8 mouse cellular contexts compared by ENCODE assay signal in the genomic region with DNA sequence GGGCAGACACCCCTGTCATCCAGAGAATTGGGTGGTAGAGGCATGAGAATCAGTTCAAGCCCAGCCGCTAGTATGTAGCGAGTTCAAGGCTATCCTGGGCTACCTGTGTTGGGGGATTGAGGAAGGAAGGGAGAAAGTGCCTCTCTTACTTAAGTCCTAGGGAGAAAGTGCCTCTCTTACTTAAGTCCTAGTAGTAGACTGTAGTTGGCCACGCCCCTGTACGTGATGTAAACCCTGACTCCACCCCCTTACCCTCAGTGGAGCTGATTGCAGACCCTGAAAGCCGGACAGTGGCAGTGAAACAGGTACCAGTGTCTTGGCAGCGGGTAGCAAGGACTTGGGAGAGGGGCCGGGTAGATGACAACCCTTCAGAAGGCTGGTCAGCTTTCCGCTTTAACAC. TPM values are rescaled to one million over a fixed set of nuclear protein-coding genes. Genes with fewer than 3 reads are reported as not detected.
DNase-seq lines count a peak whose midpoint lies in the region; ATAC-seq and TF ChIP-seq lines count a peak whose summit lies in the region.

No protein-coding gene starts in this region.

- H3K27me3 ChIP-seq in cerebellum, adult 2 months (ENCODE audit: control insufficient read depth, insufficient read depth, low read length): no peaks in the 10 kb centered on the region
- H3K27me3 ChIP-seq in forebrain, embryonic 16.5 days (replicated peaks; ENCODE audit: control insufficient read depth, insufficient read depth, low read length): no peaks in the 10 kb centered on the region
- H3K27me3 ChIP-seq in limb, embryonic 13.5 days: no peaks in the 10 kb centered on the region
- no peaks in the 10 kb centered on the region for H3K27me3 ChIP-seq in midbrain, embryonic 16.5 days (ENCODE audit: control insufficient read depth, insufficient read depth, low read depth, low read length)

- DNase-seq in cerebellum, adult 2 months: peak in 1 of 2 experiments; percentile 40
- DNase-seq in cerebellum, postnatal 4 days (ENCODE audit: low spot score in 2 of 2): no peak
- peak; percentile 63 for DNase-seq in adrenal gland, postnatal 14 days
- DNase-seq in ovary, postnatal 36 days (ENCODE audit: low spot score): no peak
- no peak for DNase-seq in frontal cortex, postnatal 10 days (ENCODE audit: low spot score in 2 of 2)

- peaks cover 11% of the 10 kb centered on the region for H3K36me3 ChIP-seq in forebrain, embryonic 16.5 days (ENCODE audit: control insufficient read depth, insufficient read depth)
- H3K36me3 ChIP-seq in limb, embryonic 13.5 days: peaks cover 38% of the 10 kb centered on the region
- H3K36me3 ChIP-seq in midbrain, embryonic 16.5 days (ENCODE audit: control insufficient read depth, insufficient read depth, low read length): peaks cover 11% of the 10 kb centered on the region

- peak overlapping the region; percentile 79 for H3K9ac ChIP-seq in forebrain, embryonic 16.5 days (replicated peaks; ENCODE audit: low read depth, low read length)
- peak overlapping the region; percentile 82 for H3K9ac ChIP-seq in limb, embryonic 13.5 days
- H3K9ac ChIP-seq in midbrain, embryonic 16.5 days (ENCODE audit: low read depth, low read length): peak overlapping the region; percentile 84

- WGBS in cerebellum, adult 2 months: 26% methylated on average over 8 of the region's 8 CpGs
- 25% methylated on average over 8 of the region's 8 CpGs for WGBS in forebrain, embryonic 16.5 days
- WGBS in limb, embryonic 13.5 days: 24% methylated on average over 8 of the region's 8 CpGs
- WGBS in midbrain, embryonic 16.5 days: 26% methylated on average over 8 of the region's 8 CpGs

- TF ChIP-seq CTCF in cerebellum, adult 2 months (IDR thresholded peaks at IDR 0.05; ENCODE audit: borderline replicate concordance, insufficient read depth, low read depth, low read length): no peak

- no peak for TF ChIP-seq POLR2A in cerebellum, adult 2 months (IDR thresholded peaks at IDR 0.05; ENCODE audit: borderline replicate concordance, insufficient read depth, low read length)

- H3K4me1 ChIP-seq in cerebellum, adult 2 months (ENCODE audit: control insufficient read depth, insufficient read depth, low read length): peaks cover 12% of the 10 kb centered on the region
- H3K4me1 ChIP-seq in forebrain, embryonic 16.5 days (replicated peaks; ENCODE audit: control insufficient read depth, insufficient read depth, low read length): peaks cover 44% of the 10 kb centered on the region
- peaks cover 51% of the 10 kb centered on the region for H3K4me1 ChIP-seq in limb, embryonic 13.5 days
- H3K4me1 ChIP-seq in midbrain, embryonic 16.5 days (ENCODE audit: control insufficient read depth, insufficient read depth, low read length): peaks cover 28% of the 10 kb centered on the region

- ATAC-seq in forebrain, embryonic 16.5 days: no peak
- no peak for ATAC-seq in limb, embryonic 13.5 days (ENCODE audit: low FRiP score, low read depth)
- no peak for ATAC-seq in midbrain, embryonic 16.5 days

- peak overlapping the region; percentile 61 for H3K4me2 ChIP-seq in forebrain, embryonic 16.5 days (ENCODE audit: low read length)
- H3K4me2 ChIP-seq in limb, embryonic 13.5 days (replicated peaks): peak overlapping the region; percentile 94
- H3K4me2 ChIP-seq in midbrain, embryonic 16.5 days (ENCODE audit: low read length): peak overlapping the region; percentile 70

- H3K27ac ChIP-seq in cerebellum, adult 2 months (ENCODE audit: insufficient read depth, low read length): no peak overlapping the region
- H3K27ac ChIP-seq in forebrain, embryonic 16.5 days (ENCODE audit: low read length): no peak overlapping the region
- peak overlapping the region; percentile 90 for H3K27ac ChIP-seq in limb, embryonic 13.5 days
- H3K27ac ChIP-seq in midbrain, embryonic 16.5 days (ENCODE audit: low read length): peak overlapping the region; percentile 96

- H3K9me3 ChIP-seq in forebrain, embryonic 16.5 days (ENCODE audit: control insufficient read depth, low read length): no peaks in the 10 kb centered on the region
- H3K9me3 ChIP-seq in limb, embryonic 13.5 days: no peaks in the 10 kb centered on the region
- no peaks in the 10 kb centered on the region for H3K9me3 ChIP-seq in midbrain, embryonic 16.5 days (replicated peaks; ENCODE audit: control insufficient read depth, low read length, poor library complexity, severe bottlenecking)

- peak overlapping the region; percentile 33 for H3K4me3 ChIP-seq in cerebellum, adult 2 months (replicated peaks; ENCODE audit: insufficient read depth, low read depth, low read length)
- peak overlapping the region; percentile 67 for H3K4me3 ChIP-seq in forebrain, embryonic 16.5 days (replicated peaks; ENCODE audit: low read length)
- H3K4me3 ChIP-seq in limb, embryonic 13.5 days: peak overlapping the region; percentile 78
- peak overlapping the region; percentile 78 for H3K4me3 ChIP-seq in midbrain, embryonic 16.5 days (ENCODE audit: low read depth, low read length)

RNA-seq across cellular contexts. Expression of gene Pnkp, which starts 1.0 kb away (rescaled TPM):
- 38.3 and 46.7 TPM in 2 replicates for polyA plus RNA-seq in cerebellum, adult 2 months (2012; rRNA removed)
- total RNA-seq in adrenal gland, postnatal 14 days (2021): 35.2 and 45.1 TPM in 2 replicates
- polyA plus RNA-seq in forebrain, embryonic 16.5 days (2015; fragmentation: Nextera tagmentation; extraction: Ambion mirVana): 29.4 and 32.6 TPM in 2 replicates
- polyA plus RNA-seq in limb, embryonic 13.5 days (2015; fragmentation: Nextera tagmentation; extraction: Ambion mirVana): 33.1 and 33.9 TPM in 2 replicates
- polyA plus RNA-seq in midbrain, embryonic 16.5 days (2015; fragmentation: Nextera tagmentation; extraction: Ambion mirVana): 27.9 and 30.4 TPM in 2 replicates

RNA-seq across cellular contexts. Expression of gene Tbc1d17, which starts 9.0 kb away (rescaled TPM):
- 119 and 123 TPM in 2 replicates for polyA plus RNA-seq in cerebellum, adult 2 months (2012; rRNA removed)
- 58.8 and 66.1 TPM in 2 replicates for total RNA-seq in adrenal gland, postnatal 14 days (2021)
- polyA plus RNA-seq in forebrain, embryonic 16.5 days (2015; fragmentation: Nextera tagmentation; extraction: Ambion mirVana): 121 and 122 TPM in 2 replicates
- polyA plus RNA-seq in limb, embryonic 13.5 days (2015; fragmentation: Nextera tagmentation; extraction: Ambion mirVana): 86.0 and 90.5 TPM in 2 replicates
- 118 and 123 TPM in 2 replicates for polyA plus RNA-seq in midbrain, embryonic 16.5 days (2015; fragmentation: Nextera tagmentation; extraction: Ambion mirVana)

RNA-seq across cellular contexts. Expression of gene Akt1s1, which starts 9.1 kb away (rescaled TPM):
- 78.3 and 83.6 TPM in 2 replicates for polyA plus RNA-seq in cerebellum, adult 2 months (2012; rRNA removed)
- total RNA-seq in adrenal gland, postnatal 14 days (2021): 90.6 and 104 TPM in 2 replicates
- 103 and 110 TPM in 2 replicates for polyA plus RNA-seq in forebrain, embryonic 16.5 days (2015; fragmentation: Nextera tagmentation; extraction: Ambion mirVana)
- polyA plus RNA-seq in limb, embryonic 13.5 days (2015; fragmentation: Nextera tagmentation; extraction: Ambion mirVana): 112 and 122 TPM in 2 replicates
- 82.2 and 83.2 TPM in 2 replicates for polyA plus RNA-seq in midbrain, embryonic 16.5 days (2015; fragmentation: Nextera tagmentation; extraction: Ambion mirVana)

RNA-seq across cellular contexts. Expression of gene Ptov1, which starts 11.7 kb away (rescaled TPM):
- polyA plus RNA-seq in cerebellum, adult 2 months (2012; rRNA removed): 355 and 364 TPM in 2 replicates
- total RNA-seq in adrenal gland, postnatal 14 days (2021): 239 and 241 TPM in 2 replicates
- polyA plus RNA-seq in forebrain, embryonic 16.5 days (2015; fragmentation: Nextera tagmentation; extraction: Ambion mirVana): 551 and 582 TPM in 2 replicates
- polyA plus RNA-seq in limb, embryonic 13.5 days (2015; fragmentation: Nextera tagmentation; extraction: Ambion mirVana): 502 and 514 TPM in 2 replicates
- polyA plus RNA-seq in midbrain, embryonic 16.5 days (2015; fragmentation: Nextera tagmentation; extraction: Ambion mirVana): 419 and 448 TPM in 2 replicates

RNA-seq across cellular contexts. Expression of gene Med25, which starts 34.6 kb away (rescaled TPM):
- polyA plus RNA-seq in cerebellum, adult 2 months (2012; rRNA removed): 105 and 117 TPM in 2 replicates
- total RNA-seq in adrenal gland, postnatal 14 days (2021): 75.3 and 87.2 TPM in 2 replicates
- 158 and 166 TPM in 2 replicates for polyA plus RNA-seq in forebrain, embryonic 16.5 days (2015; fragmentation: Nextera tagmentation; extraction: Ambion mirVana)
- 118 and 119 TPM in 2 replicates for polyA plus RNA-seq in limb, embryonic 13.5 days (2015; fragmentation: Nextera tagmentation; extraction: Ambion mirVana)
- 153 and 158 TPM in 2 replicates for polyA plus RNA-seq in midbrain, embryonic 16.5 days (2015; fragmentation: Nextera tagmentation; extraction: Ambion mirVana)

Comparison
In these comparisons a context has a peak if more than half of its experiments do, and no peak if none do; other contexts are left out.
1. H3K27ac ChIP-seq: peak in limb, embryonic 13.5 days (single experiment) and midbrain, embryonic 16.5 days (single experiment); none in cerebellum, adult 2 months (single experiment) and forebrain, embryonic 16.5 days (single experiment).
2. Peak in every context shown above with its lines, with median percentiles within 50 percentile points of each other: H3K4me3 ChIP-seq, H3K4me2 ChIP-seq and H3K9ac ChIP-seq.